Mouse (Mus musculus) thymus, adult 18-20 months (tissue): Measurements from ENCODE around the gene Dst.

Experiments
- DNase-seq, 2 experiments: peaks; one replicate each; pipeline ENCODE4 v3.0.0; 2022; ENCODE audit warnings: mixed read lengths in 2 of 2

Dst gene

GRCm38 (mm10) chr1:34252267-34252666 lies 344.2 kb downstream of the Dst start:
- DNase-seq: no peak

GRCm38 (mm10) chr1:34253876-34254275 lies 345.9 kb downstream of the Dst start:
- no peak for DNase-seq

DNA sequence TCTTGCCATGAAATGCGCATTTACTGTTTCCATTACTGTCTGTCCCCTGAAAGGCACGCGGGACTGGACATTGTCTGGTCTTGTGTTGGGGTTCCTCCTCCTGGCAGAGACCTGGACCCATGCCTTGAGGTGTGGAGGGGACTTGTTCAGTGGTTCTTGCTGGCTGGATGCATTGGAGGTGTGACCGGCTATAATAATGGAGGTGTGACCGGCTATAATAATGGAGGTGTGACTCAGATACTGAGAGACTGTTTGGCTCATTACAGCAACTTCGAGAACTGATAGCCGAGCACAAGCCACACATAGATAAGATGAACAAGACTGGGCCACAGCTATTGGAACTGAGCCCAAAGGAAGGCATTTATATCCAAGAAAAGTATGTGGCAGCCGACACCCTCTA lies 351.9 kb downstream of the Dst start:
- no peak for DNase-seq

- DNase-seq: no peak
Observed at GRCm38 (mm10) chr1:34261011-34261410, 353.0 kb downstream of the Dst start.

GRCm38 (mm10) chr1:34268520-34268919 lies 360.5 kb downstream of the Dst start:
- DNase-seq: no peak

DNA sequence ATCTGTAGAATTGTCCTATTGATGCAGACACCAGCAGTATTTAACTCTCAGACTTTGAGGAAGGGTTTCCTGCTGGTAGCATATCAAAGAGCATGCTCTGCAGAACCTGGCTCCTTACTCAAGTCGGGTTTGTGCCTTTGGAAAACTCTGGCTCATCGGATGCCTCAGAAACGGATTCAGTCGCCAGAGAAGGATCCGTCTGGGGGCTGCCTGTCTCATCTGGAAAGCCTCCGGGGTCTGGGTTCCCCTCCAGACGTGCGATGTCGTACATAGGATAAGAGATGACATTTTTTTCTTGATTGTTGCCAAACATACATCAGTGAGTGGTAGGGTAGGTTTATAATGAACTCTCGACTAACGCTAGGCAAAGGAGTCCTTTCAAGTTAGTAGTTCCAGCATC lies 361.6 kb downstream of the Dst start:
- no peak for DNase-seq

DNA sequence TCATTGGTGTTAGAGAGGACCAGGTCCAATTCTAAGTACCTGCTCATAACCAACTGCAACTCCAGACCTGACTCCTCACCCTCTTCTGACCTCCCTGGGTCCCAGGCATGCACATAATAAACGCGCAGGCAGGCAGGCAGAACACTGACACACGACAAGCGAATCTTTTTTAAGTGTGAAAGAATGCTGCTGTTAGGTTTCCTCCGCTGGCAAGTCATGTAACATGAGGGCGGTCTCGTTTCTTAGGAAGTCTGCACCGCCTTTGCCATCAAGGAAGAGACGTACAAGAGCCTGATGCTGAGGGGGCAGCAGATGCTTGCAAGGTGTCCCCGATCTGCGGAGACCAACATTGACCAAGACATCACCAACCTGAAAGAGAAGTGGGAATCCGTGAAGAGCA lies 365.9 kb downstream of the Dst start:
- no peak for DNase-seq

GRCm38 (mm10) chr1:34275787-34276186 lies 367.8 kb downstream of the Dst start:
- DNase-seq: no peak

GRCm38 (mm10) chr1:34276756-34277155 lies 368.7 kb downstream of the Dst start:
- no peak for DNase-seq

GRCm38 (mm10) chr1:34277259-34277658 lies 369.2 kb downstream of the Dst start:
- no peak for DNase-seq

DNA sequence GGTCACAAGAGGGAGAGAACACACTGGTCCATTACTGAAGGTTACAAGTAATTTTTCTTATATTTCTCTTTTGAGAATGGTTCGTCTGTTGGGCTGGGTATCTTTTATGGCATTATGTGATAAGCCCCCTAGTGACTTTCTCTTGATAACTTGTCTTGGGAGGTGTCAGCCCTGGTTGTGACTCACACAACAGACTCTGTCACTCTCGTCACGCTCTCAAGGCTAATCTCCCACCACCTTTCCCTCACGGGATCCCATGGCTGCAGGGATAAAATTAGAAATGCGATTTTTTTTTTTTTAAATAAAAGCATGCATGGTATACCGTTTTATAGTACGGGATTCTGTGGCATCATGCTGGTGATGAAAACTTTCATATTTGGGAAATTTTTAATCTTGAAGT lies 375.5 kb downstream of the Dst start:
- no peak for DNase-seq

DNA sequence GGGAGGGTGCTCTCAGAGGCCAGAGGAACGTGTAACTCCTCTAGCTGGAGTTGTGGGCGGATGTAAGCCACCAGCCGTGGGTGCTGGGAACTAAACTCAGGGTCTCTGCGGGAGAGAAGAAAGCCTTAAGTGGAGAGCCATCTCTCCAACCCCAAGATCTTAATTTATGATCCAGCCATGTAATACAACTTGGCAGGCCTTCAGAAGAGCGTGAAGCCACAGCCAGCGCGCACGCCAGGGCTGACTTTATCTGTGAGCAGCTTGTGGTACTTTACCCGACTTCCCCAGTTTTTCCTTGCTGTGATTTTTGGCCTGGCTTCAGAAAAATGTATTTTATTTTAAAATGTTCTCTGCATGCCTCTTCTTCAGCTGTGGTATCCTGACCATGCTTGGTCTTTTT lies 377.0 kb downstream of the Dst start:
- DNase-seq: no peak

- DNase-seq: no peak
Observed at GRCm38 (mm10) chr1:34287731-34288130, 379.7 kb downstream of the Dst start.

- no peak for DNase-seq
Observed at GRCm38 (mm10) chr1:34288181-34288580, 380.2 kb downstream of the Dst start.

DNA sequence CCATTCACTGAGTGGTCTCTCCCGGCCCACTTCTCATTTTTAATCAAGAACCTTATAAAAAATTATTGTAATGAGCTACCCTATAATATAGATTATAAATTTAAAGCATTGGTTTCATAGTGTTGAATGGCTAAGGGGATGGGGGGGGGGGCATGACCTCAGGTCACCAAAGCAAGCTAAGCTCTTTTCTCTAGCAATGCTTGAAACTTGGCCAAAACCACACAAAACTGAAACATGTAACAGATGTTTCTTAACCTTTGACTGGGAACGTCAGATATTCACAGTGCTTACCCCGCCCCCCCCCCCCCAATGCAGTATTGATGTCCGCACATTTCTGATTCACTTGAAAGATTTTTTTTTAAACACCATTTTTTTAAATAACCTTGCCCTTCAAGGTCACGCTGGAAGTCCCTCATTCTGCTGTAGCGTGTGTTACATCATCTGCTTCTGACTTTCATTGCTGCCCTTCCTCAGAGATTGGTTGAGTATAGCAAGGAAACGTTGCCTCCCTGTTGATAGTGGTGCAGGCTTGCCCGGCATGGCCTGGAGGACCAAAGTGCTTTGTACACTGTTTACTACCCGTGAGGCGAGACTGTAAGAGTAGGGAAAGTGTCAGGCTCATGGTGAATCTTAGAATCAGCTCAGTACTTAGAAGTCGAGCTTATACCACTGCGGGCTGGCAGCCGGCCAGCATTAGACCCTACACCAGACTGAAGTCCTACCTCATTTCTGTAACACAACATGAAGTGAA lies 380.9 kb downstream of the Dst start:
- no peak for DNase-seq

GRCm38 (mm10) chr1:34289472-34289748 lies 381.4 kb downstream of the Dst start:
- no peak for DNase-seq

- DNase-seq: no peak
Observed at GRCm38 (mm10) chr1:34290321-34290720, 382.3 kb downstream of the Dst start.

- DNase-seq: no peak
Observed at GRCm38 (mm10) chr1:34293198-34293597, 385.2 kb downstream of the Dst start.

GRCm38 (mm10) chr1:34297636-34298035 lies 389.6 kb downstream of the Dst start:
- DNase-seq: no peak

GRCm38 (mm10) chr1:34298631-34299184 lies 390.7 kb downstream of the Dst start:
- no peak for DNase-seq

GRCm38 (mm10) chr1:34299507-34299906 lies 391.5 kb downstream of the Dst start:
- no peak for DNase-seq

GRCm38 (mm10) chr1:34300309-34300980 lies 392.4 kb downstream of the Dst start:
- DNase-seq: no peak

DNA sequence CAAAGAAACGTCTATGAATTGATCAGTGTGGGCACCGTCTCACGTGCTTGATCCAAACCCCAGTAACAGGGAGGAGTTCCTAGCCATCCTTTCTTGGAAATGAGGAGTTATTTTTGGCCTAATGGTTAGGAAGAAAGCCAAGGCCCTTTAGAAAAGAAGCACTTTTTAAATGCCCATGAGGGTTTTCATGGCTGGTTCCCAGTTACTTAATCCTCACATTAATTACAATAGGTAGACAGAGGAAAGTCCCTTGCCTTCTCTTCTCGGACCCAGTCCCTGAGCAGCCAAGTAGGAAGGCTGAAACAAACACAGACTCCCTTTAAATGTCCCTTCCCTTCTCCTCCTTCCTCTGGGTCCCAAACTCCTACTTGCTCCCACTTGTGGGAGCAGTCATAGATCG lies 396.2 kb downstream of the Dst start:
- no peak for DNase-seq

DNA sequence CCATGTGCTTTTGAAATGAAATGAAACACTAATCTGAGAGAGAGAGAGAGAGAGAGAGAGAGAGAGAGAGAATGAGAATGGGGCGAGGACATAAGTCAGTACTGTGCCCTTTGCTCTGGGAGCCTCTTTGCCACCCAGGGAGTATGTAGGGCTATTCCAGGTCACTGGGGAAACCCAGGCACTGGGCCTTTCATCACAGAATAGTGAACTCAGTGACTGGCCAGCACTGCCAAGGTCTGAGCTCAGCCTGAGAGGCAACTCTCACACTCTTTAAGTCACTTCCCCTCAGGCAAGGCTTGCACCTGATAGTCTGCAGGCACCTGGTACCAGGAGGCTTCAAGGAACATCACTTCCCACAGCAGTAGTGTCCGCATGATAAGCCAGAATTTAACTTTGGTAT lies 398.7 kb downstream of the Dst start:
- no peak for DNase-seq

DNA sequence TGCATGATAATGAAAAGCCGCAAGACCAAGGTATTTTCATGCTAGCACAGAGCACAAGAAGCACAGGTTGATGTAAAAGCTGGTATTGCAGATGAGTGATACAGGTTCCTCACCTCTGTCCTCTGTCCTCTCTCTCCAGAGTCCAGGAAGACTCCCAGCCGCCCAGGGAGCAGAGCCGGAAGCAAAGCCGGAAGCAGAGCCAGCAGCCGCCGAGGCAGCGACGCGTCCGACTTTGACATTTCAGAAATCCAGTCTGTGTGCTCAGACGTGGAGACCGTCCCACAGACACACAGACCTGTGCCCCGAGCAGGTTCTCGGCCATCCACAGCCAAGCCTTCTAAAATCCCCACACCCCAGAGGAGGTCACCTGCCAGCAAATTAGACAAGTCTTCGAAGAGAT lies 399.2 kb downstream of the Dst start:
- no peak for DNase-seq
